Mouse (Mus musculus): ENCODE measurements at regions not wholly inside any gene's neighbourhood (a gene's known extent, or its start where the extent isn't known, plus 50 kb on each side); places are given as distances from the start of the nearest gene placed in this dataset.
A peak's percentile ranks its signal among the peaks of the same experiment; 100 is the strongest.

DNA sequence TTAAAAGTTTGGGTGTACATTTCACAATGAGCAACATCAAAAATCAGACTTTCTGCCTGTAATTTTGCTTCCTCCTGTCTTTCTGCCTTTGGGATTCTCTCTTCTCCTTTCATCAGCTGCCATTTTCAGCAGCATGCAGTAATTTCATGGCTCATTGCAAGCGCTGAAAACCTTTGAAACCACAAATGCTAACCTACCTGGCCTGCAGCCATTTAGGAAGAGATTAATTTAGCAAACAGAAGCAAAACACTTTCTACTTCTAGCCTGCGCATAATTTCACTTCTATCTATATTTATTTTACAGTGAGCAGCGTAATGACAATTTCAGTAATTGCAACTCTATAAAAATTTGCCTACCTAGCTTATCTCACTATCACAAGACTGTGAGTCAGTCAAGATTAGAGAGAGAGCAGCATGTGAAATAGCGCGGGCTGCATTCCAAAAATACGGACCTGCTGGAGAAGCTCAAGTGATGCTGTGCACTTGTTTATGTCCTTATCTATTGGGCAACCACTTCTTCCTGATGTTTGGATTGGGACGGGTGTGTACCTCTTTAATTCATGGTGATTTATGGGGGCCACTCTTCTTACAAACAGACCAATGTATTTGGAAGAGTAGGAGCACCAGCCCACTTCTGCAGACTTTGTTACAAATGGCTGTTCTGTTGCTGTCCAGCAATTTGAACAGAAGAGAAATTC lies 341.6 kb downstream of the 9330182O14Rik start:
- Histone ChIP-seq H3K27ac (no peak overlapping the region), H3K4me3 (no peak overlapping the region)
- TF ChIP-seq CTCF (conservative IDR thresholded peaks at IDR 0.05), result no peak
- DNase-seq (ENCODE audit: low spot score in 2 of 2), result no peak

DNA sequence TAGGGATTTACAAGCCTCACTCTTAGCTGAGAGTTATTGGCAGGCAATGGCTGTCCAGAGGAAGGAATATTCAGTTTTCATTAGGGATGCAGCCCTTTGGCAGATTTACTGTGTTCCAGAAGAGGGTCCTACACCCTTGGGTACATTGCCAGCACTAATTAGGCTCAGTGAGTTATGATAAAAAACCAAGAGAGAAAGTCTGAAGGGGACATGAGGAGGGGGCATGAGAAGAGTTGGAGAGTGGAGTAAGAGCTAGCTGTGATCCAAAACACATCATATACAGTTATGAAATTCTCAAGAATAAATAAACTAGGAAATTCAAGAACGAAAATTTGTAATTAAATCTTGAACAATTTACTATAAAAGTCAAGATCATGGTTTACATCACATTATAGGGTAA lies 346.2 kb downstream of the 9330182O14Rik start:
- no peak for DNase-seq (ENCODE audit: low spot score in 2 of 2)
- Histone ChIP-seq H3K4me3 (no peak overlapping the region), H3K27ac (no peak overlapping the region)
- no peak for TF ChIP-seq CTCF (conservative IDR thresholded peaks at IDR 0.05)

DNA sequence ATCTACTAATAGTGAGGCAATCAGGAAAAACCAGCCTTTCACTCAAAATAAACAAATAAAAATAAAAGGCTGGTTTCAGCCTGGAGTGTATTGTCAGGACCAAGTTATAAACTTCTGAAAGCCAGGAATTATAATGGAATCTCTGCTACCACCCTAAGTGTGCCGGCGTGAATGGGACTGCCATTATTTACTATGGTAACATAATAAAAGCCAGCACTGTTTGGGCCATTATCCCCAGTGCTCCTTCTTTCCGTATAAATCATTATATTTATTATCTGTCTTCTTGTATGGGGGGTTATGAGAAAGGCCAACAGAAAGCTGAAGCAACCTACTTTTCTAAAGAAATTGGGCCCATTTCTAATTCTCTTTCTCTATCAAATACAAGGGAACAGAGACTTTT lies 347.1 kb downstream of the 9330182O14Rik start:
- H3K4me3 ChIP-seq, result no peak overlapping the region
- no peak overlapping the region for H3K27ac ChIP-seq
- no peak for TF ChIP-seq CTCF (conservative IDR thresholded peaks at IDR 0.05)
- DNase-seq (ENCODE audit: low spot score in 2 of 2), result no peak

DNA sequence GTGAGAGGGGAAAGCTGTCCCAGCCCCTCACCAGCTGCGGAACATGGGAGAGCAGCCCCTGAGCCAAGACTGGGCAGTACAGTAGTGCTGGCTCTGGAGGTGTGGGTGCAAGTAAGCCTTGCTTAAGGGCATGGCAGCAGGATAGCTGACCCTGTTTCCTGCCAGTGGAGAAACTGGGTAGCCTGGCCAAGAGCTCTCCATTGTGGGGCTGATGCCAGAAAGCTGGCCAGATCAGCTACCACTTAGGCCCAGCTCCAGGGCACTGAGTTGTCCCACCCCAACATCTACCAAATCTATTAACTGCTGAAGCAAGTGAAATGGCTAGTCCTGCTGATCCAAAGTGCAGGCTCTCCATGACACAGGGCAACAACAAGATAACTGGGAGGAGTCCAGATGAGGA lies 351.8 kb downstream of the 9330182O14Rik start:
- TF ChIP-seq CTCF (conservative IDR thresholded peaks at IDR 0.05), result no peak
- H3K4me3 ChIP-seq, result no peak overlapping the region
- no peak for DNase-seq (ENCODE audit: low spot score in 2 of 2)
- no peak overlapping the region for H3K27ac ChIP-seq

DNA sequence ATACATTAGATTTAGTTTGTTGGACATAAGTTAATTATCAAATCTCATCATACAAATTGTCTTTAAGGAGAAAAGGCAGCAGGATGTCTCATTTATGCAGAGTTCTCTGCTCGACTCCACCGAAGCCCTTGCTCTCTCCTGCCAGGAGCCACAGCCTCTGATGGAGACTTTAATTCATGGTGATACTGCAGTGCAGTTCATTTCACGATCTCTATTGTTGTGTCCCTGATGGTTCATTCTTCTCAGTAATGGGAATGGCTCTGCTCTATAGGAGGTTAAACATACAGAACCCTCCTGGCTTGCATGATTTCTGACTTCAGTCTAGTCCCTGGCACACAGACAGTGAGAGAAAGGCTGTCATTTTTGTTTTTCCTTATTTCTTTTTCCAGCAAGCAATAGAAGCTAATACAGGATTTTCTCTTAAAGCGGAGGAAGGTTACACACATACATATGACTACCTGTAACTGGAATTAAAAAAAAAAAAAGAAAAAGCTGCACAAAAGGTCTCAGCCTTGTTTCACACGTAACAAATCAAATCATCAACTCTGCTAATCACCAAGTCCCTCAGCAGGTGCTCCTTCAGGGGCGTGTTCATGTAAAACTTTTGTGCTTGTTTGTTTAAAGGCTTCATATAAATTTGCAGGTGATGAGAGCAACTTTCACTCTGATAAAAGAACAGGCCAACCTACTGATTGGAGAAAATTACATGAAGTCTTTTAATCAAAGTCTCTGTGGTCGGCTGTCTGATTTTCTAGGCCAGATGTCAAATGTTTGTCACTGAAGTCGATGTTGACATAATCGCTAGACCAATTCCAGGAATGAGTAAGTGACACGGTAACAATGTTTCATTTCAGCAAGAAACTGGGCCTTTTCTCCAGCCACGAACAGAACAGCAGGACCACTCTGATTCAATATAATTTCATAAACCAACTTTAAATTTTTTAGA lies 367.3 kb downstream of the 9330182O14Rik start:
- H3K4me3 ChIP-seq, result no peak overlapping the region
- DNase-seq (ENCODE audit: low spot score in 2 of 2), result no peak
- no peak overlapping the region for H3K27ac ChIP-seq
- no peak for TF ChIP-seq CTCF (conservative IDR thresholded peaks at IDR 0.05)

DNA sequence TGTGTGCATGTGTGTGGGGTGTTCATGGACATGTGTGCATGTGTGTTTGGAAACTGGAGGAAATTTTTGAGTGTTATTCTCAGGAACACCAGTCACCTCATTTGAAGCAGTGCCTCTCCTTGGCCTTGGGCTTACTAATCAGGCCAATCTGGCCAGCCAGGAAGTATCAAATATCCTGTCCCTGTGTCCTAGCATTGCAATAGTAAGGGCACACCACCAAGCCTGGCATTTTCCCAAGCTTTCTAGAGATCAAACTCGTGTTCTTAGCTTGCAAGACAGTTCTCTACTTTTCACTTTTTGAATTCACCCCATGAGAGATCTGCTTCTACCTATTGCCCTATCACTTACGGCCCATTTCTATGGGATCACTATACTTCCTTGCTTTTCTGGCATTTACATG lies 376.7 kb downstream of the 9330182O14Rik start:
- no peak overlapping the region for H3K27ac ChIP-seq
- no peak overlapping the region for H3K4me3 ChIP-seq
- no peak for TF ChIP-seq CTCF (conservative IDR thresholded peaks at IDR 0.05)
- DNase-seq (ENCODE audit: low spot score in 2 of 2), result no peak

DNA sequence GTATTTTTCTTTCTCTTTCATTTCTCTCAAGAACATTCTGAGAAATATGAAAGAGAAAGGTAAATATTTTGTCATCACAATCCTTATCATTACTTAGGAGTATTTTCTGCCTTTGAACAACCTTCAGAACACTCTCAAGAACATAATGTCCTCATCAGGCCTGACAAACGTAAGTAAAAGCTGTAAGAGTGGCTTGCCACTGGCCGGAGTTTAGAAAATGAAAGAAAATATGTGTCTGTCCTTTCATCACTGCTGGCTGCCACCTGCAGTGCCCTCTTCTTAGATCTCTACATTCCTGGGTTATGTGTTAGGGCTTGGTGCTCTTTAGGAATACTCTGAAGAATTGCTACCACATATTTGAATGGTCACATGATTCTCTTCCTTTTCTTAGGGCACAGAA lies 390.2 kb downstream of the 9330182O14Rik start:
- no peak for DNase-seq (ENCODE audit: low spot score in 2 of 2)
- H3K4me3 ChIP-seq, result no peak overlapping the region
- no peak for TF ChIP-seq CTCF (conservative IDR thresholded peaks at IDR 0.05)
- no peak overlapping the region for H3K27ac ChIP-seq

DNA sequence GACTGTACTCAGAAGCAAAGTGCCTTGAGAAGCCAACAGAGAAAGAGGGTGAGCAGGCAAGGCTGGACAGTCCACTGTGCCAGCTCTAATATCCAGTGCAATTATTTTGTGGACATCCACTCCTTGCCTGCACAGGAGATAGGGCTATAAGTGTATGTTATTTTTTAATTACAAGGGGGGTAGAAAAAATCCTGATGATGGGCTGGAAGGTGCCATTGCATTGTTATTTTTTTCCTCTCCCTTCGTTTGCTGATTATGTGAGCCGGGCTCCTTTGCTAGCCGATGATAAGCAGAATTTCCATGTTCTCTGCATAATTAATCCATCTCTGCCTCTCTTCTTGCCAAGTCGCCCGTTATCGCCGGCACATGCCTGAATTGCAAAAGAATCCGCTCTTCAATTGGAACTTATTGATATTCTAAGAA lies 399.3 kb downstream of the 9330182O14Rik start:
- TF ChIP-seq CTCF (conservative IDR thresholded peaks at IDR 0.05), result no peak
- peak; percentile 3 to 13 for DNase-seq (ENCODE audit: low spot score in 2 of 2)
- H3K27ac ChIP-seq, result peak overlapping the region; percentile 16; the same call in 1 of the 2 replicates
- peak overlapping the region; percentile 49 for H3K4me3 ChIP-seq

DNA sequence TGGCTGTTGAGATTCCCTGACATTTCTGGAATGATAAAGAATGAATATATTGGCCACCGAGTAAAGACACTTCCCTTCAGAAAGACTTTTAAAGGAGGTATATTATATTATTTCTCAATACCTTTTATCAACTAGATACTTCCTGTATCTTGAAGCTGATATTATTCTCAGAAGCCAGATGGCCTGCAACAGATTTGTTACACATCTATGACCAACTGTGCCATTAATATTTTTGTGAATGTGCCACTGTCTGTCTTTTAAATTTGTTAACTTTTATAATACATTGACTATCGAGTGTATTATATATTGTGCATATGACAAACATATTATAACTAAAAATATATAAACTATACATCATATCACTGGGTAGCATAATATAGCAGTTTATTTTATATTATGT lies 427.5 kb downstream of the 9330182O14Rik start:
- H3K27ac ChIP-seq, result no peak overlapping the region
- H3K4me3 ChIP-seq, result no peak overlapping the region
- DNase-seq (ENCODE audit: low spot score in 2 of 2), result no peak
- no peak for TF ChIP-seq CTCF (conservative IDR thresholded peaks at IDR 0.05)

DNA sequence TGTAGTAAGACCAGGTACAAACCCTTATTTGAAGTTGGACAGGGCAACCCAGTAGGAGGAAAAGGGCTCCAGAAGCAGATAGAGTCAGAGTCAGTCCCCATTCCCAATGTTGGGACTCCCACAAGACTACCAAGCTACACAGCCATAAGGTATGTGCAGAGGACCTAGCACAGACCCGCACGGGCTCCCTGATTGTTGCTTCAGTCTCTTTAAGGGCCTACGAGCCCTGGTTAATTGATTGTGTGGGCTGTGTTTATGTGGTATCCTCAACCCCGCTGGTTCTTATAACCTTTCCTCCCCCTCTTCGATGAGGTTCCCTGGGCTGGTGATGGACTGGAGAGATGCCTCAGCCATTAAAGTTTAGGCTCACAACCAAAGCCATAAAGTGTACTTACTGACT lies 431.6 kb downstream of the 9330182O14Rik start:
- DNase-seq (ENCODE audit: low spot score in 2 of 2), result no peak
- Histone ChIP-seq H3K27ac (no peak overlapping the region), H3K4me3 (no peak overlapping the region)
- no peak for TF ChIP-seq CTCF (conservative IDR thresholded peaks at IDR 0.05)

DNA sequence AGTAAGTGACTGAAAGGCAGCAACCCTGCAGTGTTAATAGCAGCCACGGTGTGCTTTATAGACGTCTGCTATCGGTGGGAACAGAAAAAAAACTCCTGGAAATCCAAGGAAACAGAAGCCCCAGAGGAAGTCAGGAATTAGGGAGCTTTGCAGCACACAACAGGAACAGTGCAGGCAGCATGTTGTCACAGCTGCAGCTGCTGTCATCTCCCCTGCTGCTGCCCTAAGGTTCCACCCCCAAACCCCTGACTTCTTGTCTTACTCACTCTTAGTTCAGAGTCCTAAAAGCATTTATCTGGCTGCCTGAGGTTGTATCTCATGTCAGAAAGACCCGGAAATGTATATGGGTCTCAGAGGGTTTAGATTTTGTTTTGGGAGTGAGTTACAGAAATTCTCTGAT lies 432.3 kb downstream of the 9330182O14Rik start:
- DNase-seq (ENCODE audit: low spot score in 2 of 2), result no peak
- H3K27ac ChIP-seq, result no peak overlapping the region
- no peak for TF ChIP-seq CTCF (conservative IDR thresholded peaks at IDR 0.05)

DNA sequence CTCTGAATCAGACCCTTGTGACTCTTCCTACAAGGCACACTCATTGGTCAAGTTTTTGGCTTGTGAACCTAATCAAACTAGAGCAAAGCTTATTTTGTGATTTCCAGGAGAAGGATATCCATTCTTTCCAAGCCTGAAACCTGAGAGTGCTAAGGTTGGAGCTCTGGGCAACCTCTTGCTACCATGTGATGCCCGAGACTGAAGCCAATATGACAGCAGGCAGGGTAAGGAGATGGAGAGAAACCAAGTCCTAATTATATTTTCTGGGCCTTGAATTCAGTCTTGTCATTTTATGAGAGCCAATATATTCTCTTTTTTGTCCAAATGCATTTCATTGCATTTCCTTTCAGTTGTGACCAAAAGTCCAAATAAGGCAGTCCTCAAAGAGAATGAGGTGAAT lies 434.5 kb downstream of the 9330182O14Rik start:
- Histone ChIP-seq H3K27ac (no peak overlapping the region), H3K4me3 (no peak overlapping the region)
- no peak for TF ChIP-seq CTCF (conservative IDR thresholded peaks at IDR 0.05)
- DNase-seq (ENCODE audit: low spot score in 2 of 2), result no peak

More for the DNA sequence above, 432.3 kb downstream of the 9330182O14Rik start:
- H3K4me3 ChIP-seq, result no peak overlapping the region

All from layer of hippocampus, adult 2 months (tissue).